Comparison of ENCODE assay signal across 8 mouse cellular contexts in genomic region chr9:35559009-35559890, GRCm38 (mm10). TPM values are rescaled to one million over a fixed set of nuclear protein-coding genes. Genes with fewer than 3 reads are reported as not detected.
DNase-seq lines count a peak whose midpoint lies in the region; ATAC-seq lines count a peak whose summit lies in the region.

No protein-coding gene starts in this region.

- H3K4me1 ChIP-seq in hindbrain, embryonic 14.5 days (replicated peaks; ENCODE audit: control insufficient read depth, insufficient read depth, low read length), result peaks cover 16% of the 10 kb centered on the region

- WGBS in hindbrain, embryonic 14.5 days, result 2% methylated on average over 31 of the region's 31 CpGs

- H3K27me3 ChIP-seq in hindbrain, embryonic 14.5 days (ENCODE audit: control insufficient read depth, insufficient read depth, low read length), result no peaks in the 10 kb centered on the region

- ATAC-seq in hindbrain, embryonic 14.5 days (ENCODE audit: low FRiP score), result peak; percentile 88

- peak overlapping the region; percentile 93 for H3K4me2 ChIP-seq in hindbrain, embryonic 14.5 days (replicated peaks)

- peak overlapping the region; percentile 75 for H3K9ac ChIP-seq in hindbrain, embryonic 14.5 days

- peaks cover 17% of the 10 kb centered on the region for H3K36me3 ChIP-seq in hindbrain, embryonic 14.5 days (replicated peaks; ENCODE audit: control insufficient read depth, insufficient read depth)

- H3K27ac ChIP-seq in hindbrain, embryonic 14.5 days, result peak overlapping the region; percentile 87

- peak; percentile 83 for DNase-seq in T-cell, adult 2 months (ENCODE audit: low spot score)
- peak; percentile 90 for DNase-seq in cerebellum, postnatal 14 days
- peak; percentile 81 for DNase-seq in frontal cortex, postnatal 14 days (ENCODE audit: low spot score in 2 of 2)
- DNase-seq in hindbrain, embryonic 14.5 days (ENCODE audit: low spot score), result peak; percentile 95
- DNase-seq in layer of hippocampus, postnatal 25 days (ENCODE audit: extremely low spot score in 1 of 2, low spot score in 1 of 2), result peak; percentile 67 to 68
- peak; percentile 75 for DNase-seq in lung, postnatal 14 days
- DNase-seq in ovary, postnatal 36 days (ENCODE audit: low spot score), result peak; percentile 70
- DNase-seq in thymus, postnatal 14 days, result peak; percentile 88

- no peaks in the 10 kb centered on the region for H3K9me3 ChIP-seq in hindbrain, embryonic 14.5 days (ENCODE audit: control insufficient read depth, low read length)

- H3K4me3 ChIP-seq in hindbrain, embryonic 14.5 days (replicated peaks; ENCODE audit: low read length), result peak overlapping the region; percentile 55

RNA-seq across cellular contexts. Expression of gene Pus3, which starts 0.9 kb away (rescaled TPM):
- 15.6 and 19.1 TPM in 2 replicates for polyA plus RNA-seq in hindbrain, embryonic 14.5 days (2014; fragmentation: Nextera tagmentation; extraction: Ambion mirVana)
- total RNA-seq in layer of hippocampus, postnatal 25 days (2021), result 10 to 100 TPM; 11.3 to 12.0 TPM

RNA-seq across cellular contexts. Expression of gene Ddx25, which starts 0.9 kb away (rescaled TPM):
- polyA plus RNA-seq in hindbrain, embryonic 14.5 days (2014; fragmentation: Nextera tagmentation; extraction: Ambion mirVana), result 29.3 and 31.8 TPM in 2 replicates
- 10 to 100 TPM; 14.1 to 14.9 TPM for total RNA-seq in layer of hippocampus, postnatal 25 days (2021)

RNA-seq across cellular contexts. Expression of gene Pate2, which starts 10.8 kb away (rescaled TPM):
- 0.47 TPM in 2 replicates for polyA plus RNA-seq in hindbrain, embryonic 14.5 days (2014; fragmentation: Nextera tagmentation; extraction: Ambion mirVana)
- total RNA-seq in layer of hippocampus, postnatal 25 days (2021), result 1 to 10 TPM in 1 of 2 experiments, under 1 TPM in 1; 0.62 to 1.5 TPM

RNA-seq across cellular contexts. Expression of gene Hyls1, which starts 10.9 kb away (rescaled TPM):
- polyA plus RNA-seq in hindbrain, embryonic 14.5 days (2014; fragmentation: Nextera tagmentation; extraction: Ambion mirVana), result 14.4 and 18.2 TPM in 2 replicates
- 10 to 100 TPM; 12.9 to 13.1 TPM for total RNA-seq in layer of hippocampus, postnatal 25 days (2021)

RNA-seq across cellular contexts. Expression of gene Gm1113, which starts 41.2 kb away (rescaled TPM):
- polyA plus RNA-seq in hindbrain, embryonic 14.5 days (2014; fragmentation: Nextera tagmentation; extraction: Ambion mirVana), result not detected in 2 replicates
- not detected for total RNA-seq in layer of hippocampus, postnatal 25 days (2021)

Comparison
In these comparisons a context has a peak if more than half of its experiments do, and no peak if none do; other contexts are left out.
1. Peak in every context shown above with its lines: DNase-seq, ATAC-seq, H3K4me3 ChIP-seq and H3K27ac ChIP-seq.